Mouse (Mus musculus) cerebellum, postnatal 14 days (tissue): ENCODE results near the gene Oca2.

Experiments
- DNase-seq, 2 experiments: peaks; one replicate each; pipeline ENCODE4 v3.0.0; 2021; ENCODE audit warnings: mixed read lengths in 2 of 2

The Oca2 gene

GRCm38 (mm10) chr7:56382706-56383105 lies 143.1 kb downstream of the Oca2 start:
- peak; percentile 41 to 70 for DNase-seq

GRCm38 (mm10) chr7:56388295-56388694 lies 148.7 kb downstream of the Oca2 start:
- DNase-seq: no peak

DNA sequence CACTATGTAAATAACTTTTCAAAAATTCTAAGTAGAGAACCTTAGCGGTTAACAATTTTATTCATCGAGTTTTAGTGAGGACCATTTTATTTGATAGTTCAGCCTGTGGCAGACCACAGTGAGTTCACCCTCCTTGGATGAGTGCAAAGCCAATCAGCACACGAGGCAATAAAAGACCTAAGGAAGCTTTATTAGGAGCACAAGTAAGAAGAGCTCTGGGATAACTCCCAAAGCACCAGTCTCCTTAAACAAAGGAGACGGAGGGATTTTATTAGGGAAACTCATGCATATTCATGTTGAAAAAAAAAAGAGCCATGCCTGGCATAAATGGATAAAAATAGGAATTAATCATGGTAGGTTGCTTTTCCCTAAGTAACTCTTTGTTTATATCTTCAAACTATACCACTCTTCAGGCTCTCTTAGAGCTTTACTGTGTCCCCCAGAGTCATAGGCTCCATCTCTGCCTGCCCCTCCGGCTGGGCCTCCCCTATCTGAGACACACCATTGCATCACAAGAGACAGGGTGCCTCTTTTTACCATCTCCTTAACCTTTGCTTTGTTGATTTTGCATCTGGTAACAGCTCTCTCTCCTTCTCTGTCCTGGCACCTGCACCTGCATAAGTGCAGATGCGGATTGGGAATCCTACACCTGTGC lies 178.7 kb downstream of the Oca2 start:
- no peak for DNase-seq

DNA sequence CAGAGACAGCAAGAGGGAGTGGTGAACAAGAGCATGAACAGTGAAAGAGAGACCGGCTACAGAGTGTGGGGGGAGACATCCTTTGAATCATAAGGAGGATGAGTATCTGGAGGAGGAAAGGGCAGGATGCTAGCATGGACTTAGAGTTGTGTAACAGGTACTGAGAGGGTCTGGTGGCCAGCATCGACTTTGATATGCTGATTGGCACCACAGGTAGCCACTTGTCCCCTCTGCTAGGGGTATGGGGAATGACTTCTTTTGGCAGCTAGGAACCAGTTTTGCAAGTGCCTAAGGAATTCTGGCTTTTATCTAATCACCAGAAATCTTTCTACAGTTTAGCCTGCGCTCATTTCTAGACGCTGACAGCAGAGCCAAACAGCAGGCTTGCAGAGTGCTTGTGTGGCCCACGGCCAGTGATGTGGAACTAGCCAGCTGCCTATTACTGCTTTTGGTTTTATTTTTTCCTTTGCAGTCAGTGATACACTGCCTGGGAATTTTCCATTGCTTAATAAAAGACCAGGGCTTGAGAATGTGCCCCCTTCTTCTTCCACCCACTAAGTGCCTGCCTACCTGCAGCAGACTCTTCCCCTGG lies 179.8 kb downstream of the Oca2 start:
- peak in 1 of 2 experiments; percentile 12 for DNase-seq

- peak; percentile 40 to 45 for DNase-seq
These were observed 182.4 kb downstream of the Oca2 start for GRCm38 (mm10) chr7:56421946-56422345.

DNA sequence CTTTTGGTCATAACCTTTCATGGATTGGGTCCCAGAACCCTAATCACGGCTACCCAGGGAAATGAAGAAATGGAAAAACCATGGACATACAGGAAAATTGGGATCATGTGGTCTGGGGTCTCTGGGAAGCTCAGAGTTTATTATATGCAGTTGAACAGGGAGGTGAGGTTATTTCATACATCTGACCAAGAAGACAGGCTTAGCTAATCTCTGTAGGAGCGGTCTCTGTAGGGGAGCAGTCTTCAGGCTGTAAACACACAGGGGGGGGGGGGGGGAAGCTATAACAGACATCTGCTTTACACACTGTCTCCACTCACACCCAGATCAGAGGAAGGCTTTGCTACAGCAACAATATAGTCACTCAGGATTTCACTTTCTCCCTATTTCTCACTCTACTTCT lies 184.0 kb downstream of the Oca2 start:
- no peak for DNase-seq

DNA sequence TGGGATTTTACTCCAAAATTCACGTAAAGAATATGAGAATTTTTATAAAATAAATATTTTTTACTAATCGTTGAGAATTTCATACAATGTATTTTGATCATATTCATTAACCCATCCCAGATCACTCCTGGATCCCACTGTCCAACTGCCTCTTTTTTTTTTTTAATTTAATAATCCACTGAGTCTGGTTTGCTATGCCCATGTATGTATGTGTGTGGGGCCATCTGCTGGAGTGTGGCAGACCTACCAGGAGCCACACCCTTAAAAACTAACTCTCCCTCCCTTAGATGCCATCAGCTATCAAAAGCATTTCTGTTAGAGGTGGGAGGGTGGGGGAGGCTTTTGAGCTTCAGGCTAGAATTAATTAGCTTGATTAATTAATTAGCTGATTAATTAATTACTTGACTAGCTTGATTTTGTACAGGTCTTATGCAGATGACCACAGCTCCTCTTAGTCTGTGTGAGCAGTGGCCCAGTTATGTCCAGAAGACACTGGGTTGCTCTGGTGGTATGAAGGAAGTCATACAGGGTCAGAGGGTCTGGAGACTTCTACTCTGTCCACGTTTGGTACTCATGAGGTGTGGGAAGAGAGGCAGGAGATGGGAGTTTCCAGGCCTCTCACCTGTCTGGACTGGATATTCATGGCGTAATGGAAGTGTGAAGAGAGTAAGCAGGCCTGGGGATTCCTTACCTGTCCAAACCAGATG lies 221.4 kb downstream of the Oca2 start:
- peak; percentile 24 to 35 for DNase-seq

GRCm38 (mm10) chr7:56498242-56498641 lies 258.7 kb downstream of the Oca2 start:
- no peak for DNase-seq

GRCm38 (mm10) chr7:56499319-56499718 lies 259.8 kb downstream of the Oca2 start:
- DNase-seq: no peak

GRCm38 (mm10) chr7:56499767-56500166 lies 260.2 kb downstream of the Oca2 start:
- no peak for DNase-seq

- no peak for DNase-seq
These were observed 260.9 kb downstream of the Oca2 start for GRCm38 (mm10) chr7:56500438-56500837.

- DNase-seq: no peak
These were observed 279.0 kb downstream of the Oca2 start for GRCm38 (mm10) chr7:56518581-56518980.

GRCm38 (mm10) chr7:56519741-56520140 lies 280.2 kb downstream of the Oca2 start:
- DNase-seq: no peak

DNA sequence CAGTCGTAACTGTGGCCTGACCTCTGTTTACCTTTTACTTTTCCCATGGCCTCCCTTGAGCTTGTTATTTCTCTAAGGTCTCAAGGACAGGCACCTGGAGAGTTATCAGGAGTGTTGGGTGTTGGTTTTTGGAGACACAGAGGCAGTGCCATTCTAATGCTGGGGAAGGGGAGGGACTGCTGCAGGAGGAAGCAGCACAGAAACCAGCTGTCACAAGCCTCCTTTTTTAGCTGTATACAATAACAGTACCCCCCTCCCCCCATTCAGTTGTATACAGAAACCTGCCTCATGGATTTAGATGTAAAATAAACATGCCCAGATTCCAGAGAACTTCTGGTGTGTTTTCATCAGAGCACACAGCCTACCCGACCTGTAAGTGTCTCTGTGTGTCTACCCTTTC lies 295.3 kb downstream of the Oca2 start:
- no peak for DNase-seq

- no peak for DNase-seq
These were observed 309.7 kb downstream of the Oca2 start for GRCm38 (mm10) chr7:56549226-56549625.

DNA sequence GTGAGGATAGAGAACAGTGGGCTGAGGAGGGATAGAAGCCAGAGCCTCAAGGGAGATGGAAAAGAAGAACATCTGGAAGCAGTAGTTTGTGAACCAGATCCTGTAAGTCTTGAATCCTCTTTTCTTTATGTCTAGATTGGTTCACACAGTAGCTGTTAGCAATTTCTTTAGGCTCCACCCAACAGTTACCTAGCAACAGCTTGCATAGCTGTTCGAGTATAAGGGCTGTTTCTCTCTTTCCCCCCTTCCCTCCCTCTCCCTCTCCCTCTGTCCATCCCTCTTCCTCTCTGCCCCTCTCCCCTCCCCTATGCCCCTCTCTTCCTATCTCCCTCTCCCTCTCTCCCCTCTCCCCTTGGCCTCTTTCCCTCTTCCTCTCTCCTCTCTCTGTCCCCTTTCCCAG lies 312.2 kb downstream of the Oca2 start:
- no peak for DNase-seq
